Mouse (Mus musculus) hindbrain, embryonic 13.5 days (tissue): Measurements from ENCODE around the gene Slc35g3. TPM values are rescaled to one million over a fixed set of nuclear protein-coding genes. Genes with fewer than 3 reads are reported as not detected.

Source experiments
- ATAC-seq: fragments of 200-750 bp; cut with Nextera tagmentation; 2 replicates; pipeline ENCODE4 v1.8.0; 2017; ENCODE audit warnings: moderate TSS enrichment; ENCODE audit not compliant: low FRiP score
- H3K27ac ChIP-seq: fragments of 300-500 bp; sonication (generic); 2 replicates; pipeline ENCODE4 v1.5.1; 2015; ENCODE audit warnings: inconsistent platforms, mild to moderate bottlenecking, moderate library complexity
- H3K27me3 ChIP-seq: fragments of 300-500 bp; sonication (generic); 2 replicates; pipeline ENCODE4 v1.6.1; 2015; ENCODE audit warnings: mild to moderate bottlenecking, inconsistent platforms
- H3K36me3 ChIP-seq: fragments of 300-500 bp; sonication (generic); 2 replicates; pipeline ENCODE4 v1.6.1; 2015; ENCODE audit warnings: mild to moderate bottlenecking, inconsistent platforms
- H3K4me1 ChIP-seq: fragments of 300-500 bp; sonication (generic); replicated peaks from 2 replicates; pipeline ENCODE4 v1.6.1; 2015; ENCODE audit warnings: inconsistent platforms
- H3K4me2 ChIP-seq: fragments of 300-500 bp; sonication (generic); 2 replicates; pipeline ENCODE4 v1.6.1; 2015; ENCODE audit warnings: inconsistent platforms, mild to moderate bottlenecking, moderate library complexity
- H3K4me3 ChIP-seq: fragments of 300-500 bp; sonication (generic); 2 replicates; pipeline ENCODE4 v1.5.1; 2015; ENCODE audit warnings: mild to moderate bottlenecking, inconsistent platforms
- H3K9ac ChIP-seq: fragments of 300-500 bp; sonication (generic); 2 replicates; pipeline ENCODE4 v1.6.1; 2015; ENCODE audit warnings: mild to moderate bottlenecking, inconsistent platforms
- H3K9me3 ChIP-seq: fragments of 300-500 bp; sonication (generic); 2 replicates; pipeline ENCODE4 v1.6.1; 2016; ENCODE audit warnings: inconsistent platforms
- WGBS: fragments of 180-500 bp; shearing (Covaris S2); methylation state at CpG from one replicate; pipeline ENCODE4 v1.1.7; 2015; 5-methylcytosine and 5-hydroxymethylcytosine counted together
- polyA plus RNA-seq: library from polyadenylated mRNA; unstranded; fragments of >200 nt; fragmentation: Nextera tagmentation; extraction: Ambion mirVana; gene quantifications from 2 replicates; pipeline ENCODE4 v1.2.1, GENCODE M21; 2015

Gene Slc35g3
- polyA plus RNA-seq, 1 experiment from 2014 or later: 0.87 TPM

- Histone ChIP-seq H3K9me3 (no peaks in the 10 kb centered on the region), H3K9ac (peak overlapping the region; percentile 89), H3K4me3 (peak overlapping the region; percentile 52), H3K36me3 (peaks cover 4% of the 10 kb centered on the region), H3K4me2 (peak overlapping the region; percentile 94), H3K27me3 (peaks cover 52% of the 10 kb centered on the region), H3K27ac (peak overlapping the region; percentile 95), H3K4me1 (peaks cover 78% of the 10 kb centered on the region)
- 0% methylated on average over 34 of the region's 36 CpGs for WGBS
- ATAC-seq: peak; percentile 73
These were observed 38.8 kb upstream of the Slc35g3 start for GRCm38 (mm10) chr11:69800392-69801197.

GRCm38 (mm10) chr11:69800138-69800391 is 38.3 kb upstream of the Slc35g3 start:
- Histone ChIP-seq H3K4me3 (peak overlapping the region; percentile 52), H3K36me3 (peaks cover 4% of the 10 kb centered on the region), H3K4me2 (peak overlapping the region; percentile 94), H3K4me1 (peaks cover 77% of the 10 kb centered on the region), H3K9ac (peak overlapping the region; percentile 89), H3K27ac (peak overlapping the region; percentile 95), H3K9me3 (no peaks in the 10 kb centered on the region), H3K27me3 (peaks cover 52% of the 10 kb centered on the region)
- ATAC-seq: peak; percentile 18
- under 1% methylated on average over 11 of the region's 11 CpGs for WGBS

GRCm38 (mm10) chr11:69799394-69800137 is 37.8 kb upstream of the Slc35g3 start:
- Histone ChIP-seq H3K4me1 (peaks cover 74% of the 10 kb centered on the region), H3K9ac (peak overlapping the region; percentile 89), H3K27ac (peak overlapping the region; percentile 95), H3K9me3 (no peaks in the 10 kb centered on the region), H3K27me3 (peaks cover 47% of the 10 kb centered on the region), H3K36me3 (peaks cover 4% of the 10 kb centered on the region), H3K4me2 (peak overlapping the region; percentile 94), H3K4me3 (peak overlapping the region; percentile 52)
- ATAC-seq: no peak
- WGBS: 15% methylated on average over 12 of the region's 12 CpGs

GRCm38 (mm10) chr11:69797924-69798323 is 36.2 kb upstream of the Slc35g3 start:
- ATAC-seq: no peak
- Histone ChIP-seq H3K27ac (no peak overlapping the region), H3K36me3 (peaks cover 4% of the 10 kb centered on the region), H3K4me3 (no peak overlapping the region), H3K9ac (0 out of 2 replicates have a peak overlapping the region, but pooled peaks have one; percentile 24), H3K4me2 (no peak overlapping the region), H3K27me3 (peaks cover 56% of the 10 kb centered on the region), H3K4me1 (peaks cover 58% of the 10 kb centered on the region), H3K9me3 (no peaks in the 10 kb centered on the region)
- 75% methylated on average over 7 of the region's 7 CpGs for WGBS

- WGBS: 2% methylated on average over 13 of the region's 13 CpGs
- no peak for ATAC-seq
- Histone ChIP-seq H3K9ac (no peak overlapping the region), H3K4me3 (peak overlapping the region; percentile 35), H3K4me2 (peak overlapping the region; percentile 66), H3K36me3 (peaks cover 4% of the 10 kb centered on the region), H3K4me1 (peaks cover 39% of the 10 kb centered on the region), H3K9me3 (no peaks in the 10 kb centered on the region), H3K27me3 (peaks cover 53% of the 10 kb centered on the region), H3K27ac (no peak overlapping the region)
These were observed 34.2 kb upstream of the Slc35g3 start for GRCm38 (mm10) chr11:69795983-69796435.

- peak within 1 kb of the TSS; percentile 66 for H3K4me2 ChIP-seq
- peak within 1 kb of the TSS; percentile 61 for H3K9ac ChIP-seq
- 2% methylated on average over 52 of the region's 52 CpGs for WGBS
- peaks cover 55% of the 10 kb centered on the region for H3K27me3 ChIP-seq
- H3K4me3 ChIP-seq: peak within 1 kb of the TSS; percentile 35
- no peaks in the 10 kb centered on the region for H3K9me3 ChIP-seq
- no peak within 1 kb of the TSS for H3K27ac ChIP-seq
- H3K4me1 ChIP-seq: peaks cover 35% of the 10 kb centered on the region
- peak; percentile 90 for ATAC-seq
- peaks cover 4% of the 10 kb centered on the region for H3K36me3 ChIP-seq
These were observed 33.6 kb upstream of the Slc35g3 start, which contains the start of gene Chrnb1 for GRCm38 (mm10) chr11:69795168-69795982. Gene Chrnb1 (minus strand): TSS chr11:69795943.

- H3K27ac ChIP-seq: no peak overlapping the region
- peaks cover 15% of the 10 kb centered on the region for H3K4me1 ChIP-seq
- no peak overlapping the region for H3K4me2 ChIP-seq
- H3K9ac ChIP-seq: no peak overlapping the region
- WGBS: 67% methylated on average over 5 of the region's 5 CpGs
- H3K9me3 ChIP-seq: no peaks in the 10 kb centered on the region
- peaks cover 58% of the 10 kb centered on the region for H3K27me3 ChIP-seq
- no peak for ATAC-seq
- H3K4me3 ChIP-seq: no peak overlapping the region
- H3K36me3 ChIP-seq: peaks cover 4% of the 10 kb centered on the region
These were observed 31.7 kb upstream of the Slc35g3 start for GRCm38 (mm10) chr11:69793429-69793828.

GRCm38 (mm10) chr11:69791420-69791819 is 29.7 kb upstream of the Slc35g3 start:
- ATAC-seq: no peak
- Histone ChIP-seq H3K4me1 (peaks cover 11% of the 10 kb centered on the region), H3K27me3 (peaks cover 41% of the 10 kb centered on the region), H3K27ac (no peak overlapping the region), H3K9ac (no peak overlapping the region), H3K9me3 (no peaks in the 10 kb centered on the region), H3K4me3 (no peak overlapping the region), H3K4me2 (no peak overlapping the region), H3K36me3 (no peaks in the 10 kb centered on the region)
- WGBS: 76% methylated on average over 5 of the region's 5 CpGs

- 66% methylated on average over 5 of the region's 5 CpGs for WGBS
- Histone ChIP-seq H3K27ac (no peak overlapping the region), H3K27me3 (peaks cover 27% of the 10 kb centered on the region; the same call in 1 of the 2 replicates), H3K9ac (no peak overlapping the region), H3K36me3 (no peaks in the 10 kb centered on the region), H3K9me3 (no peaks in the 10 kb centered on the region), H3K4me1 (no peaks in the 10 kb centered on the region), H3K4me2 (no peak overlapping the region), H3K4me3 (no peak overlapping the region)
- ATAC-seq: no peak
These were observed 27.7 kb upstream of the Slc35g3 start for GRCm38 (mm10) chr11:69789431-69789830.

GRCm38 (mm10) chr11:69787306-69787705 is 25.5 kb upstream of the Slc35g3 start:
- Histone ChIP-seq H3K4me1 (no peaks in the 10 kb centered on the region), H3K36me3 (no peaks in the 10 kb centered on the region), H3K27me3 (peaks cover 5% of the 10 kb centered on the region; the same call in 1 of the 2 replicates), H3K4me2 (no peak overlapping the region), H3K9me3 (no peaks in the 10 kb centered on the region), H3K9ac (no peak overlapping the region), H3K4me3 (no peak overlapping the region), H3K27ac (no peak overlapping the region)
- ATAC-seq: no peak
- 82% methylated on average over 5 of the region's 5 CpGs for WGBS

- 51% methylated on average over 15 of the region's 15 CpGs for WGBS
- H3K9me3 ChIP-seq: no peaks in the 10 kb centered on the region
- ATAC-seq: no peak
These were observed 23.1 kb upstream of the Slc35g3 start for GRCm38 (mm10) chr11:69784793-69785272.

More at GRCm38 (mm10) chr11:69784793-69785272, 23.1 kb upstream of the Slc35g3 start:
- Histone ChIP-seq H3K4me3 (no peak overlapping the region), H3K27ac (no peak overlapping the region), H3K4me1 (0 out of 2 replicates have a peak, but pooled peaks cover 5% of the 10 kb centered on the region), H3K4me2 (no peak overlapping the region), H3K9ac (no peak overlapping the region), H3K27me3 (peaks cover 3% of the 10 kb centered on the region; the same call in 1 of the 2 replicates), H3K36me3 (no peaks in the 10 kb centered on the region)
